Mouse (Mus musculus): ENCODE measurements at regions not wholly inside any gene's neighbourhood (a gene's known extent, or its start where the extent isn't known, plus 50 kb on each side); places are given as distances from the start of the nearest gene placed in this dataset.

DNA sequence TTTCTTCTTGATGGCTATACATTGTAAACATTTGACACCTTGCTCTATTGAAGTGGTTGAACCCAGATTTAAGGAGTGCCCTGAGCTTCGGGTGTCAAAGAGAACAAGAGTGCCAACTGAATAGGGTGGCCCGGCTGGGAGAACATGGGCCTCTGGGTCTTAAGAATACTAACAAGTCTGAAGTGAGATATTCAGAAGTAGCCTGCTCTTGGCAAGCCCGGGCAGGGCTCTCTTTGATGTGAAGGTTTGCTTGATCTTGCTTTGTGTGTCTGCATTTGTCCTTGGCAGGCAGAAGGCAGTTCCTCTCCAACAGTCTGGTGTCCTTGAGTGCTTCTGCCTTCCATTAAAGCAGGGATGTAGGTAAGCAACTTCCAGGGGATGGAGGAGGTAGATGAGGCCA lies 203.5 kb upstream of the Tsc22d2 start:
- TF ChIP-seq POLR2A (IDR thresholded peaks at IDR 0.05; ENCODE audit: insufficient read depth, low read depth, low read length) (no peak), CTCF (IDR thresholded peaks at IDR 0.05) (no peak)
